Mouse (Mus musculus): Measurements from ENCODE around the gene Asb2. TPM values are rescaled to one million over a fixed set of nuclear protein-coding genes. Genes with fewer than 3 reads are reported as not detected.

The Asb2 gene
- total and polyA plus RNA-seq, 2 experiments from 2014 or later = 380 to 632 TPM

GRCm38 (mm10) chr12:103391098-103391497, 35.3 kb upstream of the Asb2 start:
- Histone ChIP-seq H3K9ac (replicated peaks; ENCODE audit: low read depth, low read length) (0 out of 2 replicates have a peak overlapping the region, but pooled peaks have one; percentile 30), H3K4me1 (ENCODE audit: control insufficient read depth, insufficient read depth) (peaks cover 13% of the 10 kb centered on the region), H3K36me3 (replicated peaks; ENCODE audit: control insufficient read depth, insufficient read depth, low read length) (no peaks in the 10 kb centered on the region), H3K27me3 (ENCODE audit: control insufficient read depth, insufficient read depth, low read length) (no peaks in the 10 kb centered on the region), H3K27ac (ENCODE audit: low read depth) (no peak overlapping the region), H3K4me3 (ENCODE audit: low read depth, low read length) (no peak overlapping the region), H3K4me2 (ENCODE audit: low read depth, low read length) (no peak overlapping the region; the same call in 1 of the 2 replicates), H3K9me3 (replicated peaks; ENCODE audit: control insufficient read depth, low read length) (no peaks in the 10 kb centered on the region)
- TF ChIP-seq CTCF (IDR thresholded peaks at IDR 0.05; ENCODE audit: low read depth) = no peak
- TF ChIP-seq EP300 (IDR thresholded peaks at IDR 0.05; ENCODE audit: low read depth) = no peak
- DNase-seq (ENCODE audit: low spot score) = no peak
- no peak for ATAC-seq (ENCODE audit: insufficient read depth, low read depth)
- WGBS = 56% methylated on average over 7 of the region's 7 CpGs

DNA sequence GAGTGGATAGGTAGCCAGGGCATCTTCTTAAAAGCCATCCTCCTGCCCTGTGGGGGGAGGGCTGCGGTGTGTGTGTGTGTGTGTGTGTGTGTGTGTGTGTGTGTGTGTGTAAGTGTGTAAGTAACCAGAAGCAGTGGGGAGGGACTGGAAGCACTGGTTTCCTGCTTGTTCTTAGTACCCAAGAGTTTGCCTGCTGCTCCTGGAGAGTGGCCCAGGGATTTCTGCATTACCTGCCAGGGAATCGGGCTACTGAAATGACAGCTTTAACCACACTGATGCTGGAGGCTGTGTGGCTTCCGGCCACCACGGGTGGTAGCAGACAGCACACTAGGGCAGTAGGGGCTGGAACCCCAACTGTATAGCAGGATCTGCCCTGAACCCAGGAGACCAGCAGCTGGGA, 34.2 kb upstream of the Asb2 start:
- H3K9me3 ChIP-seq (replicated peaks; ENCODE audit: control insufficient read depth, low read length) = no peaks in the 10 kb centered on the region
- H3K27ac ChIP-seq (ENCODE audit: low read depth) = no peak overlapping the region
- no peak for DNase-seq (ENCODE audit: low spot score)
- no peak overlapping the region for H3K4me2 ChIP-seq (ENCODE audit: low read depth, low read length)
- no peaks in the 10 kb centered on the region for H3K27me3 ChIP-seq (ENCODE audit: control insufficient read depth, insufficient read depth, low read length)
- WGBS = 67% methylated on average over 4 of the region's 4 CpGs
- TF ChIP-seq CTCF (IDR thresholded peaks at IDR 0.05; ENCODE audit: low read depth) (no peak), EP300 (IDR thresholded peaks at IDR 0.05; ENCODE audit: low read depth) (no peak)
- ATAC-seq (ENCODE audit: insufficient read depth, low read depth) = no peak
- H3K36me3 ChIP-seq (replicated peaks; ENCODE audit: control insufficient read depth, insufficient read depth, low read length) = no peaks in the 10 kb centered on the region
- H3K4me1 ChIP-seq (ENCODE audit: control insufficient read depth, insufficient read depth) = peaks cover 13% of the 10 kb centered on the region
- no peak overlapping the region for H3K9ac ChIP-seq (replicated peaks; ENCODE audit: low read depth, low read length)
- H3K4me3 ChIP-seq (ENCODE audit: low read depth, low read length) = no peak overlapping the region

- peaks cover 13% of the 10 kb centered on the region for H3K4me1 ChIP-seq (ENCODE audit: control insufficient read depth, insufficient read depth)
Measured at GRCm38 (mm10) chr12:103389348-103389727, 33.5 kb upstream of the Asb2 start.

DNA sequence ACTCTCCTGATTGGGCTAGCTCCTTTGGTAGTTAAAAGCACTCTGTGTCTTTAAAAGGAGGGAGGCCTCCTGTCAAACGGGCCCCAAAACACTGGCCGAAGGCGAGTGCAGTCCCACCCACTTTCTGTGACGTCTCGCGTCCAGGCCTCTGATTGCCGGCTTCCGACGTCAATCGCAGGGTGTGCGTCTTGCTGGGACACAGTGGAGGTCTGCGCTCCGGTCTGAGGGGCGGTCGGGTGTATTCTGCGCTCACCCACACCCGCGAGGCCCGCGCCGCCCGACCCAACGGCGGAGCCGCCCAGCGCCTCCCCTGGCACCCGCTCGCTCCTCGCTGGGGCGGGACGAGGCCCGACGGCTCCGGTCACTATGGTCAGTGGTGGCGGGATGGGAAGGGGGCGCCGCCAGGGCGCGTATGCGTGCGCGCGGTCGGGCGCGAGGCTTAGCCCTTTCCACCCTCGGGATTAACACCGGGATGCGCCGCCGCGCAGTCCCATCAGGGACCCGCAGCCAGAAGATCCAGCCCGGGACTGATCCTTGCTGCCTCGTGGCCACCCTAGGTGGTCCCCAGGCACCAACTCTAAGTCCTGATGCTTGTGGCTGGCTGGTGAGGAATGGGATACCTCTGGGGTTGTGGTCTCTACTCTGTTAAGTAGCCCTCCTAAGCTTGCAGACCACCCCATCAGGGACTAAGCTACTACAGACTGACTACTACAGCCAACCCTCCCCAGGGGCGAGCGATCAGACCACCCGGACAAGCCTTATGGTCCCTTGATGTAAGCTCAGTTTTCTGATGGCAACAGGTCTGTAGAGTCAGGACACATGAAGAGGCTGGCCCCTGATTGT, 32.9 kb upstream of the Asb2 start, which contains the start of gene Otub2:
TSS of gene Otub2 (plus strand) at position 178 of the 843 bp plus-strand sequence.
- Histone ChIP-seq H3K9me3 (replicated peaks; ENCODE audit: control insufficient read depth, low read length) (no peaks in the 10 kb centered on the region), H3K4me1 (ENCODE audit: control insufficient read depth, insufficient read depth) (peaks cover 13% of the 10 kb centered on the region), H3K4me3 (ENCODE audit: low read depth, low read length) (peak within 1 kb of the TSS; percentile 63), H3K36me3 (replicated peaks; ENCODE audit: control insufficient read depth, insufficient read depth, low read length) (no peaks in the 10 kb centered on the region), H3K4me2 (ENCODE audit: low read depth, low read length) (peak within 1 kb of the TSS; percentile 66), H3K27ac (ENCODE audit: low read depth) (peak within 1 kb of the TSS; percentile 56), H3K9ac (replicated peaks; ENCODE audit: low read depth, low read length) (peak within 1 kb of the TSS; percentile 75), H3K27me3 (ENCODE audit: control insufficient read depth, insufficient read depth, low read length) (no peaks in the 10 kb centered on the region)
- peak; percentile 97 for DNase-seq (ENCODE audit: low spot score)
- under 1% methylated on average over 58 of the region's 58 CpGs for WGBS
- TF ChIP-seq CTCF (IDR thresholded peaks at IDR 0.05; ENCODE audit: low read depth) (no peak), EP300 (IDR thresholded peaks at IDR 0.05; ENCODE audit: low read depth) (no peak)
- ATAC-seq (ENCODE audit: insufficient read depth, low read depth) = peak; percentile 99

More at GRCm38 (mm10) chr12:103389348-103389727, 33.5 kb upstream of the Asb2 start:
- Histone ChIP-seq H3K9me3 (replicated peaks; ENCODE audit: control insufficient read depth, low read length) (no peaks in the 10 kb centered on the region), H3K27ac (ENCODE audit: low read depth) (no peak overlapping the region), H3K36me3 (replicated peaks; ENCODE audit: control insufficient read depth, insufficient read depth, low read length) (no peaks in the 10 kb centered on the region), H3K4me3 (ENCODE audit: low read depth, low read length) (peak overlapping the region; percentile 63), H3K9ac (replicated peaks; ENCODE audit: low read depth, low read length) (peak overlapping the region; percentile 75; the same call in 1 of the 2 replicates), H3K27me3 (ENCODE audit: control insufficient read depth, insufficient read depth, low read length) (no peaks in the 10 kb centered on the region), H3K4me2 (ENCODE audit: low read depth, low read length) (peak overlapping the region; percentile 66)
- DNase-seq (ENCODE audit: low spot score) = no peak
- ATAC-seq (ENCODE audit: insufficient read depth, low read depth) = no peak
- 89% methylated on average over 2 of the region's 2 CpGs for WGBS
- TF ChIP-seq EP300 (IDR thresholded peaks at IDR 0.05; ENCODE audit: low read depth) (no peak), CTCF (IDR thresholded peaks at IDR 0.05; ENCODE audit: low read depth) (no peak)

GRCm38 (mm10) chr12:103380226-103380625, 24.4 kb upstream of the Asb2 start:
- Histone ChIP-seq H3K36me3 (replicated peaks; ENCODE audit: control insufficient read depth, insufficient read depth, low read length) (no peaks in the 10 kb centered on the region), H3K27me3 (ENCODE audit: control insufficient read depth, insufficient read depth, low read length) (no peaks in the 10 kb centered on the region), H3K9me3 (replicated peaks; ENCODE audit: control insufficient read depth, low read length) (no peaks in the 10 kb centered on the region), H3K9ac (replicated peaks; ENCODE audit: low read depth, low read length) (no peak overlapping the region), H3K4me1 (ENCODE audit: control insufficient read depth, insufficient read depth) (no peaks in the 10 kb centered on the region), H3K4me3 (ENCODE audit: low read depth, low read length) (no peak overlapping the region), H3K4me2 (ENCODE audit: low read depth, low read length) (no peak overlapping the region), H3K27ac (ENCODE audit: low read depth) (no peak overlapping the region)
- ATAC-seq (ENCODE audit: insufficient read depth, low read depth) = no peak
- WGBS = 72% methylated on average over 4 of the region's 4 CpGs
- TF ChIP-seq EP300 (IDR thresholded peaks at IDR 0.05; ENCODE audit: low read depth) (no peak), CTCF (IDR thresholded peaks at IDR 0.05; ENCODE audit: low read depth) (no peak)
- DNase-seq (ENCODE audit: low spot score) = no peak
